In the genomic region with DNA sequence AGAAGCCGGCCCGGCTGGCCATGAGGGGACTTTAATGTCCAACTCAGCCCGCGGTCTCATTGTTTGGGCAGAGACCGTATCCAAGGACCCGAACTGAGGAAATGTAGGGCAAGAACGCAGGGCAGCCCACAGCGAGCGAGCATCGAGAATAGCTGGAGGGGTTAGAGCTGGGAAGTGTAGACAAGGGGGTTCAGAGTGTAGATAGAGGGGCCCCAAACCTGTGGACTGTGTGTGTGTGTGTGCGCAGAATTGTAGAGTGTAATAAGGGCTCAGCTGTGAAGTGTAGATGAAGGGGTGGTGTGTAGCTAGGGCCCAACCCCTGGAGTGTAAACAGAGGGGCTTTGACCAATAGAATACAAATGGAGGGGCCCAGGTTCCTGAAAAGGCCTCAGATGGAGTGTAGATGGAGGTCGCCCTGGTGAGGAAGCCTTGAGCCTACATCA, we compare ENCODE assay signal across 8 mouse cellular contexts. TPM values are rescaled to one million over a fixed set of nuclear protein-coding genes. Genes with fewer than 3 reads are reported as not detected.
A peak's percentile ranks its signal among the peaks of the same experiment; 100 is the strongest.
DNase-seq lines count a peak whose midpoint lies in the region; ATAC-seq and TF ChIP-seq lines count a peak whose summit lies in the region.

No protein-coding gene starts in this region.

- WGBS in heart, embryonic 11.5 days (ENCODE audit: insufficient replicate concordance), result 1% methylated on average over 12 of the region's 12 CpGs
- 2% methylated on average over 12 of the region's 12 CpGs for WGBS in embryonic facial prominence, embryonic 13.5 days
- 0% methylated on average over 12 of the region's 12 CpGs for WGBS in limb, embryonic 11.5 days
- WGBS in stomach, embryonic 14.5 days, result 0% methylated on average over 12 of the region's 12 CpGs

- no peak for DNase-seq in heart, postnatal 14 days
- no peak for DNase-seq in limb, embryonic 11.5 days (ENCODE audit: low spot score)
- DNase-seq in adrenal gland, adult (ENCODE audit: inconsistent age in 2 of 2, low spot score in 1 of 2), result no peak
- DNase-seq in frontal cortex, postnatal 10 days (ENCODE audit: low spot score in 2 of 2), result no peak

- H3K9me3 ChIP-seq in heart, embryonic 11.5 days (replicated peaks; ENCODE audit: control insufficient read depth, low read length), result no peaks in the 10 kb centered on the region
- H3K9me3 ChIP-seq in embryonic facial prominence, embryonic 13.5 days, result peaks cover 5% of the 10 kb centered on the region; the same call in 1 of the 2 replicates
- H3K9me3 ChIP-seq in limb, embryonic 11.5 days (ENCODE audit: control insufficient read depth, low read length), result no peaks in the 10 kb centered on the region
- H3K9me3 ChIP-seq in stomach, embryonic 14.5 days (ENCODE audit: control insufficient read depth, low read depth, low read length), result peaks cover 3% of the 10 kb centered on the region; the same call in 1 of the 2 replicates

- peak; percentile 32; the same call in 1 of the 2 replicates for ATAC-seq in heart, embryonic 11.5 days (replicated peaks; ENCODE audit: insufficient number of reproducible peaks, low FRiP score, low TSS enrichment)
- peak; percentile 41 for ATAC-seq in embryonic facial prominence, embryonic 13.5 days (ENCODE audit: insufficient number of reproducible peaks, insufficient read depth, low FRiP score, low TSS enrichment, low read depth)
- ATAC-seq in limb, embryonic 11.5 days (ENCODE audit: insufficient number of reproducible peaks, low FRiP score, low TSS enrichment, low read depth), result peak; percentile 42; the same call in 1 of the 2 replicates
- ATAC-seq in stomach, embryonic 14.5 days (ENCODE audit: insufficient number of reproducible peaks, insufficient read depth, low FRiP score, low read depth), result peak; percentile 44

- peak overlapping the region; percentile 90 for H3K4me2 ChIP-seq in heart, embryonic 11.5 days
- H3K4me2 ChIP-seq in embryonic facial prominence, embryonic 13.5 days, result peak overlapping the region; percentile 74
- peak overlapping the region; percentile 59 for H3K4me2 ChIP-seq in limb, embryonic 11.5 days (ENCODE audit: low read depth, severe bottlenecking)
- peak overlapping the region; percentile 65 for H3K4me2 ChIP-seq in stomach, embryonic 14.5 days (replicated peaks; ENCODE audit: low read depth, low read length)

- H3K79me3 ChIP-seq in C2C12 (ENCODE audit: low read depth), result no peaks in the 10 kb centered on the region

- H3K4me3 ChIP-seq in heart, embryonic 11.5 days (ENCODE audit: low read depth, low read length), result peak overlapping the region; percentile 95
- peak overlapping the region; percentile 59 for H3K4me3 ChIP-seq in C2C12 (ENCODE audit: insufficient read depth, poor library complexity, severe bottlenecking)
- H3K4me3 ChIP-seq in embryonic facial prominence, embryonic 13.5 days, result peak overlapping the region; percentile 86
- H3K4me3 ChIP-seq in limb, embryonic 11.5 days (ENCODE audit: low read depth, low read length), result peak overlapping the region; percentile 94
- peak overlapping the region; percentile 82 for H3K4me3 ChIP-seq in stomach, embryonic 14.5 days (ENCODE audit: low read depth, low read length)

- H3K4me1 ChIP-seq in heart, embryonic 11.5 days (ENCODE audit: control insufficient read depth, insufficient read depth, low read length), result peaks cover 37% of the 10 kb centered on the region
- peaks cover 27% of the 10 kb centered on the region for H3K4me1 ChIP-seq in embryonic facial prominence, embryonic 13.5 days
- no peaks in the 10 kb centered on the region for H3K4me1 ChIP-seq in limb, embryonic 11.5 days (ENCODE audit: control insufficient read depth, insufficient read depth, low read length)
- peaks cover 17% of the 10 kb centered on the region for H3K4me1 ChIP-seq in stomach, embryonic 14.5 days (ENCODE audit: control insufficient read depth, insufficient read depth, low read length)

- H3K27me3 ChIP-seq in heart, embryonic 11.5 days (ENCODE audit: control insufficient read depth, insufficient read depth, low read length), result no peaks in the 10 kb centered on the region
- H3K27me3 ChIP-seq in C2C12 (ENCODE audit: control insufficient read depth, insufficient read depth, insufficient read length), result no peaks in the 10 kb centered on the region
- H3K27me3 ChIP-seq in embryonic facial prominence, embryonic 13.5 days, result 0 out of 2 replicates have a peak, but pooled peaks cover 5% of the 10 kb centered on the region
- H3K27me3 ChIP-seq in limb, embryonic 11.5 days (ENCODE audit: control insufficient read depth, insufficient read depth, low read length), result no peaks in the 10 kb centered on the region
- H3K27me3 ChIP-seq in stomach, embryonic 14.5 days (ENCODE audit: control insufficient read depth, insufficient read depth, low read length), result no peaks in the 10 kb centered on the region

- H3K79me2 ChIP-seq in C2C12 (ENCODE audit: control insufficient read depth, insufficient read depth), result peaks cover 12% of the 10 kb centered on the region

- intact Hi-C loops in heart, postnatal 14 days (cut with DNase I), result no loop called here

- H3K9ac ChIP-seq in heart, embryonic 11.5 days (ENCODE audit: low read depth, low read length), result peak overlapping the region; percentile 98
- peak overlapping the region; percentile 97 for H3K9ac ChIP-seq in embryonic facial prominence, embryonic 13.5 days
- peak overlapping the region; percentile 98 for H3K9ac ChIP-seq in limb, embryonic 11.5 days (ENCODE audit: low read length)
- H3K9ac ChIP-seq in stomach, embryonic 14.5 days (replicated peaks; ENCODE audit: low read depth, low read length), result peak overlapping the region; percentile 82

- no peak for TF ChIP-seq CTCF in C2C12 (IDR thresholded peaks at IDR 0.05; ENCODE audit: control insufficient read depth, insufficient read depth, insufficient read length)

- 0 out of 2 replicates have a peak, but pooled peaks cover 2% of the 10 kb centered on the region for H3K36me3 ChIP-seq in heart, embryonic 11.5 days (ENCODE audit: control insufficient read depth, insufficient read depth, low read length)
- H3K36me3 ChIP-seq in C2C12 (ENCODE audit: control insufficient read depth, insufficient read depth), result no peaks in the 10 kb centered on the region
- peaks cover 22% of the 10 kb centered on the region for H3K36me3 ChIP-seq in embryonic facial prominence, embryonic 13.5 days
- peaks cover 6% of the 10 kb centered on the region; the same call in 1 of the 2 replicates for H3K36me3 ChIP-seq in limb, embryonic 11.5 days (ENCODE audit: control insufficient read depth, insufficient read depth, low read length)
- no peaks in the 10 kb centered on the region; the same call in 1 of the 2 replicates for H3K36me3 ChIP-seq in stomach, embryonic 14.5 days (ENCODE audit: control insufficient read depth, insufficient read depth, low read length)

- H3K27ac ChIP-seq in heart, embryonic 11.5 days (ENCODE audit: low read depth, low read length), result peak overlapping the region; percentile 94
- peak overlapping the region; percentile 90 for H3K27ac ChIP-seq in embryonic facial prominence, embryonic 13.5 days
- peak overlapping the region; percentile 86 for H3K27ac ChIP-seq in limb, embryonic 11.5 days (replicated peaks; ENCODE audit: low read depth, low read length)
- H3K27ac ChIP-seq in stomach, embryonic 14.5 days (ENCODE audit: low read length), result peak overlapping the region; percentile 88

- H3ac ChIP-seq in C2C12 (ENCODE audit: control insufficient read depth, insufficient read length, low read depth), result peak overlapping the region; percentile 92

TF ChIP-seq in C2C12, 6 proteins besides CTCF, POLR2A, EP300 and RAD21:
- TF ChIP-seq CEBPB (IDR thresholded peaks at IDR 0.05; ENCODE audit: low read depth), result no peak
- no peak for TF ChIP-seq MYOD1 (IDR thresholded peaks at IDR 0.05; ENCODE audit: control insufficient read depth, insufficient read length, low read depth)
- TF ChIP-seq MAX (IDR thresholded peaks at IDR 0.05), result no peak
- TF ChIP-seq MYOG (IDR thresholded peaks at IDR 0.05; ENCODE audit: control insufficient read depth, extremely low read depth, insufficient read length), result no peak
- TF ChIP-seq USF1 (IDR thresholded peaks at IDR 0.05; ENCODE audit: low read depth), result no peak
- no peak for TF ChIP-seq FOSL1 (IDR thresholded peaks at IDR 0.05; ENCODE audit: insufficient read depth, low read length, poor library complexity, severe bottlenecking)

RNA-seq across cellular contexts. Expression of gene Rgs12, which starts 0.5 kb away (rescaled TPM):
- polyA plus RNA-seq in heart, embryonic 11.5 days (2014; fragmentation: Nextera tagmentation; extraction: Ambion mirVana), result 25.6 and 29.5 TPM in 2 replicates
- total RNA-seq in heart, postnatal 14 days (2021), result 10 to 100 TPM; 24.3 to 30.4 TPM
- polyA plus RNA-seq in C2C12 (2012; fragmentation: generic; extraction: Trizol), result 50.6 TPM
- 48.9 and 50.7 TPM in 2 replicates for polyA plus RNA-seq in embryonic facial prominence, embryonic 13.5 days (2015; fragmentation: Nextera tagmentation; extraction: Ambion mirVana)
- 38.4 and 38.7 TPM in 2 replicates for polyA plus RNA-seq in limb, embryonic 11.5 days (2014; fragmentation: Nextera tagmentation; extraction: Ambion mirVana)
- polyA plus RNA-seq in stomach, embryonic 14.5 days (2014; fragmentation: Nextera tagmentation; extraction: Ambion mirVana), result 34.2 and 37.4 TPM in 2 replicates

RNA-seq across cellular contexts. Expression of gene Msantd1, which starts 42.0 kb away (rescaled TPM):
- 0.42 and 0.97 TPM in 2 replicates for polyA plus RNA-seq in heart, embryonic 11.5 days (2014; fragmentation: Nextera tagmentation; extraction: Ambion mirVana)
- total RNA-seq in heart, postnatal 14 days (2021), result under 1 TPM; 0.34 to 0.65 TPM
- not detected for polyA plus RNA-seq in C2C12 (2012; fragmentation: generic; extraction: Trizol)
- 0.48 and 0.60 TPM in 2 replicates for polyA plus RNA-seq in embryonic facial prominence, embryonic 13.5 days (2015; fragmentation: Nextera tagmentation; extraction: Ambion mirVana)
- 0.61 and 0.99 TPM in 2 replicates for polyA plus RNA-seq in limb, embryonic 11.5 days (2014; fragmentation: Nextera tagmentation; extraction: Ambion mirVana)
- polyA plus RNA-seq in stomach, embryonic 14.5 days (2014; fragmentation: Nextera tagmentation; extraction: Ambion mirVana), result 0.69 and 0.81 TPM in 2 replicates
